Mouse (Mus musculus): ENCODE measurements around the gene Ttc9b. TPM values are rescaled to one million over a fixed set of nuclear protein-coding genes. Genes with fewer than 3 reads are reported as not detected.

Ttc9b gene
- polyA plus RNA-seq (2014; fragmentation: Illumina TruSeq; extraction: RNeasy Lipid Tissue Mini Kit (QIAGEN cat#74804); ENCODE audit: low read depth, low replicate concordance): not detected

GRCm38 (mm10) chr7:27653681-27654437 is at the start of gene Ttc9b:
Gene Ttc9b (plus strand): TSS chr7:27653915.

GRCm38 (mm10) chr7:27674522-27675221 is 21.0 kb downstream of the Ttc9b start, which contains the start of gene Map3k10:
Gene Map3k10 (minus strand): TSS chr7:27674598.

GRCm38 (mm10) chr7:27688815-27689612 is 35.3 kb downstream of the Ttc9b start, which contains the start of gene Zfp607b:
Gene Zfp607b (plus strand): TSS chr7:27689340.

Other genes with a start within 250 kb of the Ttc9b start
- not detected for gene Sptbn4, start 206.2 kb upstream of the Ttc9b start, polyA plus RNA-seq (2014; fragmentation: Illumina TruSeq; extraction: RNeasy Lipid Tissue Mini Kit (QIAGEN cat#74804); ENCODE audit: low read depth, low replicate concordance)
- 6.6 TPM for gene Blvrb, start 205.9 kb upstream of the Ttc9b start, polyA plus RNA-seq (2014; fragmentation: Illumina TruSeq; extraction: RNeasy Lipid Tissue Mini Kit (QIAGEN cat#74804); ENCODE audit: low read depth, low replicate concordance)
- gene Sertad3, start 180.1 kb upstream of the Ttc9b start, polyA plus RNA-seq (2014; fragmentation: Illumina TruSeq; extraction: RNeasy Lipid Tissue Mini Kit (QIAGEN cat#74804); ENCODE audit: low read depth, low replicate concordance): 1.2 TPM
- gene Sertad1, start 167.0 kb upstream of the Ttc9b start, polyA plus RNA-seq (2014; fragmentation: Illumina TruSeq; extraction: RNeasy Lipid Tissue Mini Kit (QIAGEN cat#74804); ENCODE audit: low read depth, low replicate concordance): 0.56 TPM
- gene Prx, start 154.6 kb upstream of the Ttc9b start, polyA plus RNA-seq (2014; fragmentation: Illumina TruSeq; extraction: RNeasy Lipid Tissue Mini Kit (QIAGEN cat#74804); ENCODE audit: low read depth, low replicate concordance): not detected
- gene Hipk4, start 130.6 kb upstream of the Ttc9b start, polyA plus RNA-seq (2014; fragmentation: Illumina TruSeq; extraction: RNeasy Lipid Tissue Mini Kit (QIAGEN cat#74804); ENCODE audit: low read depth, low replicate concordance): not detected
- gene Pld3, start 100.7 kb upstream of the Ttc9b start, polyA plus RNA-seq (2014; fragmentation: Illumina TruSeq; extraction: RNeasy Lipid Tissue Mini Kit (QIAGEN cat#74804); ENCODE audit: low read depth, low replicate concordance): 0.58 TPM
- 2.3 TPM for gene 2310022A10Rik, start 100.7 kb upstream of the Ttc9b start, polyA plus RNA-seq (2014; fragmentation: Illumina TruSeq; extraction: RNeasy Lipid Tissue Mini Kit (QIAGEN cat#74804); ENCODE audit: low read depth, low replicate concordance)
- 14.8 TPM for gene Akt2, start 62.4 kb upstream of the Ttc9b start, polyA plus RNA-seq (2014; fragmentation: Illumina TruSeq; extraction: RNeasy Lipid Tissue Mini Kit (QIAGEN cat#74804); ENCODE audit: low read depth, low replicate concordance)
- gene Map3k10, start 20.7 kb downstream of the Ttc9b start, polyA plus RNA-seq (2014; fragmentation: Illumina TruSeq; extraction: RNeasy Lipid Tissue Mini Kit (QIAGEN cat#74804); ENCODE audit: low read depth, low replicate concordance): 1.0 TPM
- gene Zfp607b, start 35.4 kb downstream of the Ttc9b start, polyA plus RNA-seq (2014; fragmentation: Illumina TruSeq; extraction: RNeasy Lipid Tissue Mini Kit (QIAGEN cat#74804); ENCODE audit: low read depth, low replicate concordance): 0.42 TPM
- 8.8 TPM for gene Zfp60, start 77.5 kb downstream of the Ttc9b start, polyA plus RNA-seq (2014; fragmentation: Illumina TruSeq; extraction: RNeasy Lipid Tissue Mini Kit (QIAGEN cat#74804); ENCODE audit: low read depth, low replicate concordance)
- gene Zfp626, start 153.3 kb downstream of the Ttc9b start, polyA plus RNA-seq (2014; fragmentation: Illumina TruSeq; extraction: RNeasy Lipid Tissue Mini Kit (QIAGEN cat#74804); ENCODE audit: low read depth, low replicate concordance): 4.6 TPM
- gene Zfp59, start 184.7 kb downstream of the Ttc9b start, polyA plus RNA-seq (2014; fragmentation: Illumina TruSeq; extraction: RNeasy Lipid Tissue Mini Kit (QIAGEN cat#74804); ENCODE audit: low read depth, low replicate concordance): 4.3 TPM
- gene Zfp607a, start 203.6 kb downstream of the Ttc9b start, polyA plus RNA-seq (2014; fragmentation: Illumina TruSeq; extraction: RNeasy Lipid Tissue Mini Kit (QIAGEN cat#74804); ENCODE audit: low read depth, low replicate concordance): 2.3 TPM